Mouse (Mus musculus): ENCODE results near the gene Ercc8. TPM values are rescaled to one million over a fixed set of nuclear protein-coding genes. Genes with fewer than 3 reads are reported as not detected.

Ercc8 gene
- polyA plus RNA-seq (2014; fragmentation: Nextera tagmentation; extraction: Ambion mirVana) = 19.6 and 21.0 TPM in 2 replicates

DNA sequence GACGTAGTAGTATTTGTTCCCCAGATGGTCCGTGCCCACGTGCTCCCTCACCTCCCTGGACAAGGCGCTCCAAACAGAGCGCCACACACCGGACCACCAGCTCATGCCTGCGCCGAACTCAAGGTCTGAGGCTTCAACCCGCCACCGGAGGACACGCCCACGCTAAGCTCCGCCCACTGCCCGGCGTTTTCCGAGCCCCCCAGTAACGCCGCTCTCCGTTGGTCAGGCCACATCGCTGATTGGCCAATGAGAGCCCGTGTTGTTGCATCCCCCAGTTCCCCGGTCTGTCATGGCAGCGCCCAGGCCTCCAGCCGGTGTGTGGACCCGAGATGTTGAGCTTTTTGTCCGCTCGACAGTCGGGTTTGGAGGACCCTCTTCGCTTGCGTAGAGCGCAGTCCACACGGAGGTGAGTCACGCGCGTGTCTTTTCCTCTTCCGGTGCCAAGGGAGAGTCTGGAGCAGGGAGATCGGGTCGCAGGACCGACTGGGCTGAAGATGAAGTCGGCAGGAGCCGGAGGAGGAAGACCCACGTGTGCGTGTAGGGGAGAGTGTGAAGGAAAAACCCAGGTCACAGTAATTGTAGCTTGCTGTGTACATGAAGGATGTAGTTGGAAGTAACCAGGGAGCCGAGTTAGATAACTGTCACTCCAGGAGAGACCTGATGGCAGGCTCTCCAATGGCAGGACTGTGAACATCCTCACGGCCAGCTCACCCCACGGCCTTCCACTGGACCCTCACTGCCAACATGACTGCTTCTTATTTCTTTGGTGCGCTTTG is at the start of gene Ercc8, which contains the start of gene Ndufaf2:
Gene Ercc8 (plus strand): TSS at position 267 of the 776 bp plus-strand sequence.
Gene Ndufaf2 (minus strand): TSS at position 159 of the 776 bp plus-strand sequence.
- no peak within 1 kb of the TSS for H3K27ac ChIP-seq (ENCODE audit: low read depth, low read length)

DNA sequence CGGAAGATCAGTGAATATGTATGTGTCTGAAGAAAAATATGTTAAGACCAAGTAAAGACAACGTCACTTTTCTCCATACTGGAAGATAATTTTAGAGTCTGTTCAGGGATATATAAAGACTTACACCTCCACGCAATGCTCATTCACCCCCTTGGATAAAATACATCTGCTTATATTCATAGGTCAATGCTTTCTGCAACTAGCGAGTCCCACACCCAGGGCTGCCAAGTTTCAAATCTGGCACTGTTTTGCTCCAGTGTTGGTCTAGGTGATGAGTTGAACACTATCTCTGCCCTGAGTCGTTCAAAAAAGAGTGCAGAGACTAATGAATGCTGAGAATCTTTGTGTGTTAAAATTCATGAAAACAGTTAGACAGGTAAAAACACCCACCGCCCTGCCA is 47.6 kb upstream of the Ercc8 start:
- no peak overlapping the region for H3K4me3 ChIP-seq (ENCODE audit: low read depth, low read length)
- no peaks in the 10 kb centered on the region for H3K9me3 ChIP-seq (ENCODE audit: control insufficient read depth, low read length)
- no peak for ATAC-seq (replicated peaks; ENCODE audit: low FRiP score)
- no peak for DNase-seq (ENCODE audit: low spot score)
- no peaks in the 10 kb centered on the region for H3K27me3 ChIP-seq (replicated peaks; ENCODE audit: control insufficient read depth, insufficient read depth, low read length)
- no peak overlapping the region for H3K4me2 ChIP-seq
- H3K36me3 ChIP-seq (ENCODE audit: control insufficient read depth, insufficient read depth, low read length) = no peaks in the 10 kb centered on the region
- H3K27ac ChIP-seq (ENCODE audit: low read depth, low read length) = no peak overlapping the region
- H3K9ac ChIP-seq (ENCODE audit: low read depth, low read length) = no peak overlapping the region
- H3K4me1 ChIP-seq (replicated peaks; ENCODE audit: control insufficient read depth, insufficient read depth, low read length) = no peaks in the 10 kb centered on the region
- WGBS = 86% methylated on average over 6 of the region's 6 CpGs

More for the DNA sequence above, at the start of gene Ercc8, which contains the start of gene Ndufaf2:
- peak within 1 kb of the TSS; percentile 84 for H3K4me3 ChIP-seq (ENCODE audit: low read depth, low read length)
- WGBS = under 1% methylated on average over 47 of the region's 47 CpGs
- H3K4me1 ChIP-seq (replicated peaks; ENCODE audit: control insufficient read depth, insufficient read depth, low read length) = peaks cover 9% of the 10 kb centered on the region
- DNase-seq (ENCODE audit: low spot score) (peak; percentile 97), ATAC-seq (replicated peaks; ENCODE audit: low FRiP score) (peak; percentile 98)
- no peaks in the 10 kb centered on the region for H3K9me3 ChIP-seq (ENCODE audit: control insufficient read depth, low read length)
- H3K27me3 ChIP-seq (replicated peaks; ENCODE audit: control insufficient read depth, insufficient read depth, low read length) = no peaks in the 10 kb centered on the region
- H3K4me2 ChIP-seq = peak within 1 kb of the TSS; percentile 85
- peaks cover 2% of the 10 kb centered on the region; the same call in 1 of the 2 replicates for H3K36me3 ChIP-seq (ENCODE audit: control insufficient read depth, insufficient read depth, low read length)
- H3K9ac ChIP-seq (ENCODE audit: low read depth, low read length) = peak within 1 kb of the TSS; percentile 71

DNA sequence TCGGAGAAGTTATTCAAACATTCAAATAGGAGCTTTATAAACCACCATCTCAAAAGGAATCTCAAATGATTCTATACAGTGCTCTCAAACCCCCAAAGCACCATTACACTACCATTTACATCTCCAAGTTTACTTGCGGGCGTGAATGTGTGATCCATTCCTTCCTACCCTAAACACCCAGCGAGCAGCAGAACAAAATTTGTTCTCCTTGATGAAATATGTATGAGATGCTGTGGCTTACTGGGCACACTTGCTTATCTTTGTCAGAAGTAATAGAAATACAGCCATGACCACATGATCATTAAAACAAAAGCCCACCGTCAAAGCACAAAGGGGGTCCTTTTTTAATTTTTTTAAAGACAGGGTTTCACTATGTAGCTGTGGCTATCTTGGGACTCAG is 45.0 kb upstream of the Ercc8 start:
- no peak overlapping the region for H3K27ac ChIP-seq (ENCODE audit: low read depth, low read length)
- H3K36me3 ChIP-seq (ENCODE audit: control insufficient read depth, insufficient read depth, low read length) = no peaks in the 10 kb centered on the region
- no peak overlapping the region for H3K9ac ChIP-seq (ENCODE audit: low read depth, low read length)
- no peak overlapping the region for H3K4me3 ChIP-seq (ENCODE audit: low read depth, low read length)
- H3K27me3 ChIP-seq (replicated peaks; ENCODE audit: control insufficient read depth, insufficient read depth, low read length) = no peaks in the 10 kb centered on the region
- WGBS = 94% methylated on average over 5 of the region's 5 CpGs
- no peaks in the 10 kb centered on the region for H3K4me1 ChIP-seq (replicated peaks; ENCODE audit: control insufficient read depth, insufficient read depth, low read length)
- no peaks in the 10 kb centered on the region for H3K9me3 ChIP-seq (ENCODE audit: control insufficient read depth, low read length)
- H3K4me2 ChIP-seq = no peak overlapping the region
- no peak for ATAC-seq (replicated peaks; ENCODE audit: low FRiP score)
- no peak for DNase-seq (ENCODE audit: low spot score)

DNA sequence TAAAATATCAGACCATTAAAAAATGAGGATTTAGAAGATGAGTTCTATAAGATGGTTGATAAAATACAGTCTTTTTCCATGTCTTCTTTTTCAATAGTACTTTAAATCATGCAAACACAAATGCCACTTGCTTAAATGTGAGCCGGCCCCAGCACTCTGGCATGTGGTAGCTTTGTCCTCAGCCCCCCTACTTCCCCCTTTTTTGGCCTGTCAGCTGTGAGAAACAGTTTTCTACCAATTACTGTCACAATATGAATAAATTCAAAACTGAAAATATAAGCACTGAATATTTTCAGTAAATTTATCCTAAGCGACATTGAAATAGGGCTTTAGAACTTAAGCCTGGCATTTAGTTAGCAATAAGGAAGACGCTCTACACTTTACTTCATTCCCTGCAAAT is 44.3 kb upstream of the Ercc8 start:
- Histone ChIP-seq H3K4me3 (ENCODE audit: low read depth, low read length) (no peak overlapping the region), H3K9ac (ENCODE audit: low read depth, low read length) (no peak overlapping the region), H3K9me3 (ENCODE audit: control insufficient read depth, low read length) (no peaks in the 10 kb centered on the region), H3K36me3 (ENCODE audit: control insufficient read depth, insufficient read depth, low read length) (no peaks in the 10 kb centered on the region), H3K4me1 (replicated peaks; ENCODE audit: control insufficient read depth, insufficient read depth, low read length) (no peaks in the 10 kb centered on the region), H3K27me3 (replicated peaks; ENCODE audit: control insufficient read depth, insufficient read depth, low read length) (no peaks in the 10 kb centered on the region), H3K27ac (ENCODE audit: low read depth, low read length) (no peak overlapping the region), H3K4me2 (no peak overlapping the region)
- no peak for ATAC-seq (replicated peaks; ENCODE audit: low FRiP score)
- WGBS = 72% methylated on average over 3 of the region's 3 CpGs
- DNase-seq (ENCODE audit: low spot score) = no peak

DNA sequence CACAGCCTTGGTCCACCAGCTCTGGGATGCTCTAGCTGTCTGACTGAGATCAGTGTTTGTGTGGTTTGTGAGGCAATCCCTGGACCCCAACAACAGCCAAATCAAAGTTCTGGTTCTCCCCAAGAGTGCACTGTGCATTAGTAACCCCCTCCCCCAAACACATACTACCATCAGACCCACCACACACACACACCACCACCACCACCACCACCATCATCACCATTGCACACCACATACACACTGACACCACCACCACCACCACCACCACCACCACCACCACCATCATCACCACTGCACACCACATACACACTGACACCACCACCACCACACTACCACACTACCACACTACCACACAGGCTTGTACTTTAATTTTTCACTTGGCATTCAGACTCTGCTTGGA is 40.9 kb upstream of the Ercc8 start:
- Histone ChIP-seq H3K36me3 (ENCODE audit: control insufficient read depth, insufficient read depth, low read length) (no peaks in the 10 kb centered on the region), H3K9me3 (ENCODE audit: control insufficient read depth, low read length) (no peaks in the 10 kb centered on the region), H3K4me3 (ENCODE audit: low read depth, low read length) (no peak overlapping the region), H3K9ac (ENCODE audit: low read depth, low read length) (no peak overlapping the region), H3K27me3 (replicated peaks; ENCODE audit: control insufficient read depth, insufficient read depth, low read length) (no peaks in the 10 kb centered on the region), H3K4me2 (no peak overlapping the region), H3K27ac (ENCODE audit: low read depth, low read length) (no peak overlapping the region), H3K4me1 (replicated peaks; ENCODE audit: control insufficient read depth, insufficient read depth, low read length) (no peaks in the 10 kb centered on the region)
- DNase-seq (ENCODE audit: low spot score) (no peak), ATAC-seq (replicated peaks; ENCODE audit: low FRiP score) (no peak)

DNA sequence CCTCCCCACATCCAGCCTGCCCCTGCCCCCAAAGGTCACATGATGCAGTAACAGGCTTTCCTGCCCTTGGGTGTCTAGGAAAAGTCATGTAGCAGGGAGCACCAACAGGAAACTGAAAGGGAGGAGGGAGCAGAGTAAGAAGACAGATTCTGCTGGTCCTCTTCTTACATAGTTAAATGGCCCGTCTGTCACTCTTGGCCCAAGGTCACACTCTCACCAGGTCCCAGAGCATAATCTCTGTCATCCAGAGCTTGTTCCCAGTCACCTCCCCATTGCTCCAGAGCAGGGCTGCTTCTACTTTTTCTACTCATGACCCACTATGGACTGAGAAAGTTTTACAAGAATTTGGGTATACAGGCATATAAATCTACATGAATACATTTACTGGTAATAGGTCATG is 40.3 kb upstream of the Ercc8 start:
- no peak overlapping the region for H3K9ac ChIP-seq (ENCODE audit: low read depth, low read length)
- H3K27ac ChIP-seq (ENCODE audit: low read depth, low read length) = no peak overlapping the region
- WGBS = 67% methylated on average over 1 of the region's 1 CpGs
- H3K4me1 ChIP-seq (replicated peaks; ENCODE audit: control insufficient read depth, insufficient read depth, low read length) = no peaks in the 10 kb centered on the region
- H3K9me3 ChIP-seq (ENCODE audit: control insufficient read depth, low read length) = no peaks in the 10 kb centered on the region
- H3K4me3 ChIP-seq (ENCODE audit: low read depth, low read length) = no peak overlapping the region
- DNase-seq (ENCODE audit: low spot score) = no peak
- no peaks in the 10 kb centered on the region for H3K36me3 ChIP-seq (ENCODE audit: control insufficient read depth, insufficient read depth, low read length)
- H3K4me2 ChIP-seq = no peak overlapping the region
- no peaks in the 10 kb centered on the region for H3K27me3 ChIP-seq (replicated peaks; ENCODE audit: control insufficient read depth, insufficient read depth, low read length)
- no peak for ATAC-seq (replicated peaks; ENCODE audit: low FRiP score)

DNA sequence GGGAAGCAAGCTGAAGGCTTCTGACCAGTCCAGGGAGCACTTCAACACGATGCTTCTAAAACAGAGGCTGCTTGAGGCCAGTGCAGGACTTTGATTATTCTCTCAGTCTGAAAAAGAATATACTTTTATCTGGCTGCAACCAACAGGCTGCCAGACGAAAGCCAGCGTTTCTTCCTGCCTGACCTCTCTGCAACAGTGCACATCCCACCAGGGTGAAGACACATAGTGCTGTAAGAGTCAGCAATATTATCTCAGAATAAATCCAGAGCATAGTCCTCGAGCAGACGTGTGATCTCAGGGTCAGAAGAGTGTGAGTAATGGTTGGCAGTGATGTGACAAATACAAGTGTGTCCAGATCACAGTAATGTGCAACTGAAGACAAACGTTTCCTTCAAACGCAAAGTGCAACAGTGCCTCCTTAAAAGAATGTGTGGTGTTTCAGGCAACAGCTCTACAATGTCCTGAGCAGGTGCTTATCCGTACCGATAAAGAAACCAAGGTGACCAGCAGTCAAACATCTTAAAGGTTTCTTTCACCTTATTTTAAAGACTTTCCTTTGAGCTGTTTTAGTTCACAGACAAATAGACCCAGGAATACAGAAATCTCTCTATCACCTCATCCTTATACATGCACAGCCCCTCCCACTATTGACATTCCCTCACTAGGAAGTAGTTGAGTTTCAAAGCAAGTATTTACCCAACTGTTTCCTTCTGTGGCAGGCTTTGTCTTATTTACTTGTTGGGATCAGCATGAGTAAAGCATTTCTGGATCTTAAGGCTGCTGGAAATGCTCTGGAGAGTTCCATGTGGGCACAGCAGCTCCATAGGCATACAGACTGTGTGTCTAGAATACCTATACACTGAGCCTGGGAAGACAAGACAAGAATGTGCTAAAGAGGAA is 38.9 kb upstream of the Ercc8 start:
- no peak overlapping the region for H3K4me3 ChIP-seq (ENCODE audit: low read depth, low read length)
- no peak overlapping the region for H3K9ac ChIP-seq (ENCODE audit: low read depth, low read length)
- H3K27me3 ChIP-seq (replicated peaks; ENCODE audit: control insufficient read depth, insufficient read depth, low read length) = no peaks in the 10 kb centered on the region
- WGBS = 67% methylated on average over 9 of the region's 9 CpGs
- H3K4me1 ChIP-seq (replicated peaks; ENCODE audit: control insufficient read depth, insufficient read depth, low read length) = no peaks in the 10 kb centered on the region
- no peak overlapping the region for H3K4me2 ChIP-seq
- no peak for ATAC-seq (replicated peaks; ENCODE audit: low FRiP score)
- no peaks in the 10 kb centered on the region for H3K9me3 ChIP-seq (ENCODE audit: control insufficient read depth, low read length)
- no peak overlapping the region for H3K27ac ChIP-seq (ENCODE audit: low read depth, low read length)
- no peaks in the 10 kb centered on the region for H3K36me3 ChIP-seq (ENCODE audit: control insufficient read depth, insufficient read depth, low read length)
- DNase-seq (ENCODE audit: low spot score) = no peak

DNA sequence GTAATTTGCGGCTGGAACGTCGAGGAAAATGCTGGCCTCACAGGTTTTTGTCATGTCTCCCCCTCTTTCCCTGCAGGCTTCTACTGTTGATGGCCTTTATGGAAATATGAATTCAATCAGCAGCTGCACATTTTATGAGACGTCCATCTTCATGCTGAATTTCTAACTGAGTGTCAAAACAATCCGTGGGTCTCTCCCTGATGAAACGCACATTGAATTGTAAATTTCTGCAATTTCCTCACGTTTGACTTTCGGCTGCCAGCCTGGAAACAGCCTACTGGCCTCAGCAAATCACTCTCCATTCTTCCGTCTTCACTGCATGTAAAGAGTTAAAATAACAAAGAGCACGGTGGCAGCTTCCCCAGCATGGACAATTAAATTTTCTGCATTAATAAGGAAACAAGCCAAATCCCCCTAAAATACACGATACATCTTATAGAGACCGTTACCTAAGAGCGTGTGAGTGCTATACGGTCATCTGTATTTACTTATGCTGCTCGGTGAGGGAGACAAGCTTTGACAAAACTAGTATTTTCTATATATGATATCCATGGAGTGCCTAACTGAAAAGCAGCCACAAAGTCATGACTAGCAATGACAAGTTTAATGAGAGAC is 35.3 kb upstream of the Ercc8 start:
- H3K27me3 ChIP-seq (replicated peaks; ENCODE audit: control insufficient read depth, insufficient read depth, low read length) = no peaks in the 10 kb centered on the region
- H3K27ac ChIP-seq (ENCODE audit: low read depth, low read length) = no peak overlapping the region
- no peaks in the 10 kb centered on the region for H3K36me3 ChIP-seq (ENCODE audit: control insufficient read depth, insufficient read depth, low read length)
- no peak overlapping the region for H3K4me3 ChIP-seq (ENCODE audit: low read depth, low read length)
- DNase-seq (ENCODE audit: low spot score) (no peak), ATAC-seq (replicated peaks; ENCODE audit: low FRiP score) (no peak)
- no peak overlapping the region for H3K9ac ChIP-seq (ENCODE audit: low read depth, low read length)
- H3K9me3 ChIP-seq (ENCODE audit: control insufficient read depth, low read length) = no peaks in the 10 kb centered on the region
- no peak overlapping the region for H3K4me2 ChIP-seq
- no peaks in the 10 kb centered on the region for H3K4me1 ChIP-seq (replicated peaks; ENCODE audit: control insufficient read depth, insufficient read depth, low read length)
- WGBS = 84% methylated on average over 15 of the region's 15 CpGs
